Mouse (Mus musculus): ENCODE results near the gene Fam25c. TPM values are rescaled to one million over a fixed set of nuclear protein-coding genes. Genes with fewer than 3 reads are reported as not detected.
"Not testable (repeated sequence)": the region's sequence is repeated elsewhere in the genome, so short reads cannot be mapped to it uniquely, and the experiment has no call there.

Fam25c gene
- total RNA-seq, 1 experiment from 2014 or later: 4.0 TPM

DNA sequence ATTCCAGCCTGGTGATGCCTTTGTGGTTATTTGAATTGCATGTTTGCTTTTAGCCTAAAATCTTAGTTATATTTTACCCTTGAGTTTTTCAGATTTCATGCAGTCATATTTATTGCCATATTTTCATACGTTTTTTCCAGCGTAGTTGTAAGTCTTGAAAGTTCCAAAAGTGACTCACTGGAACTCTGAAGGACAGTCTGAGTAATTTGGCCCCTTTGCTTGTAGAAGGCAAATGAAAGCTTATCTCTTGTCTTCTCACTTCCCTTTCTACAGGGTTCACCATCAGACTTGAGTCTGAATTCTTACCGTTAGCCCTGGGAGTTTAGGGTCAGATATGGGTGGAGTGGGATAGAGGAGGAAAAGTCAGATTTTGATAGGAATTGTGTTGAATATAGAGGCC is 28.6 kb downstream of the Fam25c start:
- DNase-seq: no peak

DNA sequence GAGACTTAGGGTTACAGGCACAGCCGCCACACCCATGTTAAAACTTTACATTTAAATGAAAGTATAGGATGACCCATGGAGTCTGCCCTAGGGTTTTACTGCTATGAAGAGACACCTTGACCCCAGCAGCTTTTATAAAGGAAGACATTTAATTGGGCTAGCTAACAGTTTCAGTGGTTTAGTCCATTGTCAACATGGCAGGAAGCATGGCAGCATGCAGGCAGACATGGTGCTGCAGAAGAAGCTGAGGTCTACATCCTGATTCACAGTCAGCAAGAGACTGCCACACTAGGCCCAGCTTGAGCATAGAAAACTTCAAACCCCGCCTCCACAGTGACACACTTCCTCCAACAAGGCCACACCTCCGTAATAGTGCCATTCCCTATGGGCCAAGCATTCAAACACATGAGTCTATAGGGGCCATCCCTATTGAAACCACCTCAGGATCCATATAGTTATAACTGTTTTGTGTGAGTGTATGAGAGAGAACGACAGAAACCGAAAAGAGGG is 31.6 kb downstream of the Fam25c start:
- DNase-seq: no peak

DNA sequence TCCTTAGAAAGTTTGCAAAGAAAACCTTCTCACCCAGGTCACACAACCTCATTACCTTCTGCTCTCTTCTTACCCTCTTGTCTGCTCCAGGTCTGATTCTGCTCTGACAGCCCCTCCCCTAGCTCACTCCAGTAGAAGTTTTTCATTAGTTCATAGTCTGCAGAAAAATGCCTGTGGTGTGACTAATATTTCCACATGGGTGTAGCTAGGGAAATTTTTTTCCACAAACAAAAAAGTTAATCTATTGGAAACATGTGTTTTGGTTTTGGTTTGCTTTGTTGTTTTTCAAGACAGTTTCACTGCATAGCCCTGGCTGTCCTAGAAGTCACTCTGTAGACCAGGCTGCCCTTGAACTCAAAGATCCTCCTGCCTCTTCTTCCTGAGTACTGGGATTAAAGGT is 37.1 kb downstream of the Fam25c start:
- DNase-seq: no peak

DNA sequence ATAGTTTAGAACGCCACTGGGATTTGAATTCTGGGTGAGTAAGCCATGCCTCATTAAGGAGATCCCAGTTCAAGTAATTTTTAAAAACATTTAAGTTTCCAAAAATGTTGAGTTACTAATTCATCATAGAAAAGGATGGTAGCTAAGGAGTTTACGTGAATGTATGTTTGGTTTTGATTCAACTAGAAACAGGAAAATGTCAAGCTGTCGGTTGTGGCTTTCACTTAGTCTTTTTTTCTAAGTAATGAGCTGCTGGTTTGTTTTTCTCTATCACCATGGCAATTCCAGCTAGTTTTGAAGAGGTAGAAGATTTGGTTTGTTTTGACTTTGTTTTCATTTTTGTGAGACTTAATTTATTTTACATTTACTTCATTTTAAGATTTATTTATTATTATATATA is 37.8 kb downstream of the Fam25c start:
- DNase-seq: no peak

DNA sequence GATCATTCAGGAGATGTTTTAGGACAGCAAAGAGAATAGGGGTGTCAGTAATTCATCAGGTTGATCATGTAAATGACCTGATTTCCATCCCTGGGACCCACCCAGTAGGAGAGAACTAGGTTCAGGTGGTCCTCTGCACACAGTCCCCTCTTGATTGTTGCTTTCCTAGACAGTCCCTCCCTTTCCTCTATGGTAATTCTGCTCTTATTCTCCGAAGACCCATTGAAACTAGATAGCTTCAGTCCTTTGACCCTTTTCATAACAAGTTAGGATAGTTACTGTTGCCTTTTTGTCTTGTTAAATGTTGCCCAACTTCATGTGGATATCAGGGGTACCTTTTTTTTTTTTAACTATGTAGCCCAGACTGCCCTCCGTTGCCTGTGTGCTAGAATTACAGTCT is 38.9 kb downstream of the Fam25c start:
- DNase-seq: no peak

DNA sequence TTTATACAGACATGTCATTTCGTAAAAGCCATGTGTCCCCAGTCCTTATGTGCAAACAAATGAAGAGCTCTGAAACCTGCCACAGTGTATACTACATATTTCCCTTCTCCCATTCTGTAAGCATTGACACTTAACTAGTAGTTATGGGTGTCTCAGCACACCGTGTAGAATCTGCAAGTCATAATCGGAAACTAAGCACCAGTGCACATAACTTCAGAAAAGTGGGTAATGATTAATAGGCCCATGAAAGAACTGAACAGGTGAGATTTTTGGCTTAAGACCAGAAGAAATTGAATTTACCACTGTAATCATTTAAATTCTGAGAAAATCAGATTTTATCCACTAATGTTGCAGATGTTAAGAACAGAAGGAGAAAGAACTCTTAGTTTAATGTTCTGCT is 40.4 kb downstream of the Fam25c start:
- no peak for DNase-seq

DNA sequence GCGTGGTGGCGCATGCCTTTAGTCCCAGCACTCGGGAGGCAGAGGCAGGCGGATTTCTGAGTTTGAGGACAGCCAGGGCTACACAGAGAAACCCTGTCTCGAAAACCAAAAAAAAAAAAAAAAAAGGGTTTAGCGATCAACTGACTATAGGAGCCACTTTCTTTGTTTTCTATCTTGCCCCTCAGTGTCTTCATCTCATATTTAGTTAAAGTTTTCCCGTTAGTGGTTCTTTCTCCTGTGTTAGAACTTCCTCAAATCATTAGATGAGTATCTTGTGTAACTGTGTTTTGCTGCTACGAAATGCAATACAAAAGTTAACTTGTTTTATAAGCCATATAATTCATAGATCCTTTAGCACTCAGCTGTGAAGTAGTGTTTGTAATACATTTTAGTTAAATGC is 40.9 kb downstream of the Fam25c start:
- DNase-seq: not testable (repeated sequence)

DNA sequence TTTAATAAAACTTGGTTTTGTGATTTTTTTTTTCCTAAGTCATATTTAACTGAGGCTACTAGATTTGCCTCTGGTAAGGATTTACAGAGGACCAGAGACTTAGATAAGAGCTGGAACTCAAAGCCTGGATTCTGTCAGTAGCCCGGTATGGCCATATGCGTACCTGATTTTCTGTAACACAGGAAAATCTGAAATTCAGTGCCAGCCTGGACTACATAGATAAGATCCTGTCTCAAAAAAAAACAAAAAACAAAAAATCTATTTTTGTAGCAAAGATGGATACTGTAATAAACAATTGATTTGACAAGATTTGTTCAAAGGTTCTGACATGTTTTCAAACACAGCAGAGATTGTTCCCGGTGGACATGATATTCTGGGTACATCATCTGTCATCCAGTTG is 41.6 kb downstream of the Fam25c start:
- no peak for DNase-seq

DNA sequence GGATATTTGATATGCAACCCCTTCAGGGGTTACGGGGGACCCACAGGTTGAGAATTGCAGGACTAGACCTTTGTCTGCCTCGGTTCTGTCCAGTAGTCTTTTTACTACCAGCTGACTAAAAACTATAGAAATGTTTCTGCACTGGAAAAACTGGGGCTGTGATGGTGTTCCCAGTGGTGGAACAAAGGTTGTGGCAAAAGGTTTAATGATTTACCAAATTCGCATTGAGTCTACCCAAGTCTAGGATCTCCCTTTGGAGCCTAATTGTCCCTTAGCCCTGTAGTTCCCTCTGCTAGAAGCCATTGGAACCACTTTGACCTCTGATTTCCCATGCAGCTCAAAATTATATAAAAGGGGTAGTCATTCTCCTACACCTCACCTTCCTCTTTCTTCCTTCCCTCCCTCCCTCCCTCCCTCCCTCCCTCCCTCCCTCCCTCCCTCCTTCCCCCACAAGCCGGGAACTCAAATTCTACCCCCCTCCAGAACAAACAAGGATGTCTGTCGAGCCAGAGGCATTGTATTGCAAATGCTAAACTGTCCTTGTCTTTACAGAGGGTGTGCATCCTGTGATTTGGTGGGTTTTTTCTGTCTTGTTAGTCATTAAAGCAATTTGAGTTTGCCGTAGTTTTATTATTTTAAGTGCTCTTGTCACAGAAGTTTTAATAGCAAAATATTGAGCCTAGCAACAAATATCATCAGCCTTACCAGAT is 42.7 kb downstream of the Fam25c start:
- no peak for DNase-seq

DNA sequence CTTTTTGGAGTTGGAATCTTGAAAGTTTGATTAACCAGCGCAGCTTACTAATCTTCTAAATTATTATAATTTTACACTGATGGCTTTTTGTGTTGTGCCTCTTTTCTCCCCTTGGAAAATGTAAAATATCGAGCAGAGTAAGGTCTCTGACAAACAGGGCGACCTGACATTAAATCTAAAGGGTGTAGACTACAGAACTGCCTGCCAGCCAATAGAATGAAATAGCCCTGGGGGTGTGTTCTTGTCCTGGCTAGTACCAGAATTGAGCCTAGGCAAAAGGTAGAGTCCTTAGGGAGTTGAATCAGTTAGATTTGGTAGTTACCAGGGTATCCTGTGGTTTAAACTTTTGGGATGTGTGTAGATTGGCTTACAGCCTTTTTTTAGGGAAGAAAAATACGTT is 43.5 kb downstream of the Fam25c start:
- peak; percentile 35 for DNase-seq

DNA sequence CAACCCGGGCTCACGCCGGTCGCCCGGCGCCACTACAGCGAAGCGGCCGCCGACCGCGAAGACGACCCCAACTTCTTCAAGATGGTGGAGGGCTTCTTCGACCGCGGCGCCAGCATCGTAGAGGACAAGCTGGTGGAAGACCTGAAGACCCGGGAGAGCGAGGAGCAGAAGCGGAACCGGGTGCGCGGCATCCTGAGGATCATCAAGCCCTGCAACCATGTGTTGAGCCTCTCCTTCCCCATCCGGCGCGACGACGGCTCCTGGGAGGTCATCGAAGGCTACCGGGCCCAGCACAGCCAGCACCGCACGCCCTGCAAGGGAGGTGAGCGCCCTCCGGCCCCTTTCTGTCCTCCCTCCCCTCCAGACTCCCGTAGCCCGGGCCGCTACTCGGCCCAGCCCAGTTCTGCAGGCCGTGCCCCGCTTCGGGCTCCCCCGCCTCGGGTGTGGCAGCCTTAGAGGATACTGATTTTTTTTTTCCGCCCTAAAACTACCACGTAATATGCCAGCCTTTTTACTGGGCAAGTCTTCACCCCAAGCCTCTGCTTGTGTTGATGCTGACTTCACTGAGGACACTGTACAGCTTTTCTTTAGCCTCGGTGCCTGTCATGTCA is 44.1 kb downstream of the Fam25c start:
- DNase-seq: peak; percentile 75

DNA sequence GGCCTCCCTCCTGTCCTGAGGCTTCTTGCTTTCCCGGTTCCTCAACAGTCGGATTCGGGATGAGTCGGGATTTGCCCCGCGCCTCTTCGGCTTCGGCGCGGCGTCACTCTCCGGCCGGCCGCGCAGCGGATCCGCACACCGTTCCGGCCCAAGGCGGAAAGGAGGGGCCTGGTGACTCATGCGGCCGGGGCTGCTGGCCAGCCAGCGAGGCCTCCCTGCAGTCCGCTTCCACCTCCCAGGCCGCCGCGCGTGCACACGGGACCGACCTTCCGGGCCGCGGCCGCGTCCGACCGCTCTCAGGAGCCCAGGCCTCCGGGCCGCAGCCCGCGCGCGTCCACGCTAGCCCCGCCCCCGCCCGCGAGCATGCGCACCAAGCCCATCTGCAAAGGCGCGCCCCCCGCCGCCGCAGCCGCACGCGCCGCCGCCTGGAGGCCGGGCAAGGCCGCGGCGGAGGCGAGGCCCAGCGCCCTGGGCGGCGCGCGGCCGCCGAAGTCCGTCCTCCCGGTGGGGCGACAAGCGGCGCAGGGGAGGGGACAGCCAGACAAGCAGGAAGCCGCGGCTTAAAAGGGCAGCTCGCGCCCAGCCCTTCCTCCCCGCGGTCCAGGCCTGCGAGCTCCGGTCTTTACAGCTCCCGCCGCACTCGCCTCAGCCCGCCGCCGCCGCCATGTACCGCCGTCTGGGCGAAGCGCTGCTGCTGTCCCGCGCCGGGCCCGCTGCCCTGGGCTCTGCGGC is 44.8 kb downstream of the Fam25c start, which contains the start of the genes Shld2 and Glud1:
Gene Shld2 (minus strand): TSS at position 260 of the 732 bp plus-strand sequence.
Gene Glud1 (plus strand): TSS at position 494 of the 732 bp plus-strand sequence.
- peak; percentile 99 for DNase-seq

DNA sequence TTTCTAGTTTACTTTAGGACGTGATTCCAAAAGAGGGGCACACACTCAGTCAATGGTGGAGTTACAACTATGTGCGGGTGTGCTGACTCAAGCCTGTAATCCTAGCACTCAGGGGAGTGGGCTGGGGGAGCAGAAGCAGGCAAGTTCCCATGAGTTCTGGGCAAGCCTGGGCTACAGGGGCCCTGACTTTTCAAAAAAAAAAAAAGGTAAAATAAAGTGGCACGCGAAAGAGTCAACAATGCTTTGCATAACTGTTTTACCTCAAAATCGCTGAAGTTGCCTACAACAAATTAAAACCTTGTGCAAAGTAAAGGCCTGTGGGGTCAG is 45.4 kb downstream of the Fam25c start:
- peak; percentile 18 for DNase-seq

DNA sequence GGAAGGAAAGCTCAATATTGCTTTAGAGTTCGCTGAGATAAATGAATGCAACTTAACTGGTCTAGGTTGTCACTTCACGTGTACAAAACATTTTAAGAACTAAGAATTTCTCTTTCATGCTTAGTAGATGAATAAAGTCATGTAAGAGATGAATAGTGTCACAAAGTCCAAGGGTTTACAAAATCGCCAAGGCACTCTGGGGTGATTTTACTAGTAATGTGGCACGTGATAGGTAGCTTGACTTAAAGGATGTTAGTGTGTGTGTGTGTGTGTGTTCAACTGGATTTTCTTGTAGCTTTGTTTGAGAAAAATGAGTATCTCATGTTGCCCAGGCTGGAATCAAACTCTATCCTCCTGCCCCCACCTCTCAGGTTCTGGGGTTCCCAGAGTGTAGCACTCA is 46.0 kb downstream of the Fam25c start:
- DNase-seq: no peak

DNA sequence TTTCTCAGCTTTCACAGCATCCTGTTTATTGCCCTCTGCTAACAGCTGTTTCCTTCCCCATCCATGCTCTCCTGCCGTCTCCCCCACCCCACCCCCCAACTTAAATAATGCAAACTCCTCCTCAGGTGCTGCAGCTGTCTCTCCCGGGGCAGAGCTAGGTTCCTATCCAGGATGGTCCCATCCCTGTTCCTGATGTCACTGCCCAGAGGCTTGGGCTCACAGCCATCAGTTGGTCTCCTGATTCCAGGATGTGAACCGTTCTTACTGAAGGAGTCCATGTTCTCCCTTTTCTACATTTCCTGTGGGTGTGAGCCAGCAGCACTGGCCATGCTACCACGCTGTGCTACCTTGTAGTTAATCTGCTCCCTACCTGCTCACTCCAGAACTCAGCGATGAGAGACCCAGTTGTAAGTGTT is 52.0 kb downstream of the Fam25c start:
- peak; percentile 21 for DNase-seq

DNA sequence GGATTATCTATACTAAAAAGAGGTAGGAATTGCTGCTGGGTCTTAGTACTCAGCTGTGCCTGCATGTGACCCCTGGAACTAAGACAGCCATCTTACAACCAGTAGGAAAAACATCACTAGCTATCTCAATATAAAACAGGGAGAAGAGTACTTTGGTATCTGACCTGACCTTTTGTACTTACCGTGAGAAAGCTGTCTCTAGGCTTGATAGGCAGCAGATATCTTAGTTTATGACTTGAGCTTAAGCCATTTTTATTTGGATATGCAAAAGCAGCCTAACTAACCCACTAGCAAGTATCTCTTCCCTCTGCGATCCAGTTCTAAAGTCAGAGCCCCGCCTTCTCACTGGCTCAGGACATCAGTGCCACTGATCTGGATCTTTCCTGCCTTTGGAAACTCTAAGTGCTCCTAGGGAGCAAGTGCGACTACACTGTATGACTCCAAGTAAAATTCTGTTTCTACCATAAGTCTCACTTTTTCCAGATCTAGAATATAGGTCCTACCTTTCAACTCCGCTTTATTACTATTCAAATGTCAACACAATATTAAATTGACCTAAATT is 52.5 kb downstream of the Fam25c start:
- no peak for DNase-seq

Other genes starting within 250 kb of the Fam25c start
- 0.41 and 0.44 TPM in 2 replicates for gene Npy4r, start 202.9 kb downstream of the Fam25c start, total RNA-seq (2021)
- 0.48 and 1.2 TPM in 2 replicates for gene Gprin2, start 153.8 kb downstream of the Fam25c start, total RNA-seq (2021)
- 0.44 and 1.5 TPM in 2 replicates for gene Syt15, start 135.8 kb downstream of the Fam25c start, total RNA-seq (2021)
- gene Shld2, start 44.9 kb downstream of the Fam25c start, total RNA-seq (2021): 12.2 and 13.0 TPM in 2 replicates
- 217 and 322 TPM in 2 replicates for gene Glud1, start 44.7 kb downstream of the Fam25c start, total RNA-seq (2021)
- gene Sncg, start 19.4 kb upstream of the Fam25c start, total RNA-seq (2021): 17.4 and 33.4 TPM in 2 replicates
- gene Mmrn2, start 20.0 kb upstream of the Fam25c start, total RNA-seq (2021): 34.2 and 35.1 TPM in 2 replicates
- gene Bmpr1a, start 147.9 kb upstream of the Fam25c start, total RNA-seq (2021): 53.5 and 53.7 TPM in 2 replicates
- not detected in 2 replicates for gene 9230112D13Rik, start 167.4 kb upstream of the Fam25c start, total RNA-seq (2021)
- 0.44 and 1.2 TPM in 2 replicates for gene Ldb3, start 233.2 kb upstream of the Fam25c start, total RNA-seq (2021)
- not detected in 2 replicates for gene Opn4, start 244.7 kb upstream of the Fam25c start, total RNA-seq (2021)

Data from adrenal gland, postnatal 14 days (tissue).